Mouse (Mus musculus): ENCODE data around the gene 4931422A03Rik. TPM values are rescaled to one million over a fixed set of nuclear protein-coding genes. Genes with fewer than 3 reads are reported as not detected.
"Not testable (repeated sequence)": the region's sequence is repeated elsewhere in the genome, so short reads cannot be mapped to it uniquely, and the experiment has no call there.

4931422A03Rik gene
- polyA plus RNA-seq (2012; rRNA removed): not detected in 2 replicates

- DNase-seq: no peak
- H3K27me3 ChIP-seq (ENCODE audit: control insufficient read depth, insufficient read depth, low read length): no peaks in the 10 kb centered on the region
- H3K27ac ChIP-seq (ENCODE audit: control insufficient read depth, insufficient read depth, low read length): no peak within 1 kb of the TSS
- peak within 1 kb of the TSS; percentile 83 for H3K4me3 ChIP-seq (ENCODE audit: control insufficient read depth, insufficient read depth, low read length)
- TF ChIP-seq CTCF (IDR thresholded peaks at IDR 0.05; ENCODE audit: borderline replicate concordance, control insufficient read depth, extremely low read depth, insufficient read depth, low read length, poor library complexity) (no peak), POLR2A (IDR thresholded peaks at IDR 0.05; ENCODE audit: control insufficient read depth, extremely low read depth, insufficient read depth, low read length, poor library complexity) (no peak)
- 0% methylated on average over 32 of the region's 32 CpGs for WGBS
- H3K4me1 ChIP-seq (replicated peaks; ENCODE audit: control insufficient read depth, insufficient read depth, low read length): peaks cover 3% of the 10 kb centered on the region
- H3K36me3 ChIP-seq (ENCODE audit: control insufficient read depth, insufficient read depth, low read length): peaks cover 9% of the 10 kb centered on the region
Measured at GRCm38 (mm10) chr2:104028139-104028723, at the start of gene 4931422A03Rik. TSS of gene 4931422A03Rik (minus strand) at chr2:104028361.

DNA sequence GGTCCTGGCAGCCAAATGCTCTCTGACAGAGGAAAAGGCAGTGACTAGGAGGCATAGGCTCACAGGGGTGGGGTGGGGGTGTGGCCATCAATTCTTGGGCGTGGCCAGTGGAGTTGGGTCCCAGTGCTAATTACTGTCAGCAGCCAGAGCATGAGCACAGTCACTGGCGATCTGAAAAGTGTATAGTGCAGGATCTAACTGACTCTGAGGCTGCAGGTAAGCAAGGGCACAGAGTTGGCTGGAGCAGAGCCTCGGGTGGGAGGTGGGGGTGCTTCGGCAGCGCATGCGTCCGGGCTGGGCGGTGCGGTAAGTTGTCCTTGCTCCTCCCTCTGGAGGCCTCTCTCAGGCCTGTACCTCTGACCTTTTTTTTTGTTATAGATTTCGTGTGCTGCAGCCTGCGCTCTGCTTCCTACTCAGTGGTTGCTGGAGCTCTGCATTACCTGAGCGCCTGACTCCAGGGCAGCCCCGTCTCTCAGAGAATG lies 41.6 kb upstream of the 4931422A03Rik start, which contains the start of gene Cd59b:
Gene Cd59b, plus strand, starts transcription at position 146 of the 482 bp plus-strand sequence.
- no peaks in the 10 kb centered on the region for H3K36me3 ChIP-seq (ENCODE audit: control insufficient read depth, insufficient read depth, low read length)
- peak within 1 kb of the TSS; percentile 41 for H3K4me3 ChIP-seq (ENCODE audit: control insufficient read depth, insufficient read depth, low read length)
- H3K27me3 ChIP-seq (ENCODE audit: control insufficient read depth, insufficient read depth, low read length): no peaks in the 10 kb centered on the region
- TF ChIP-seq CTCF (IDR thresholded peaks at IDR 0.05; ENCODE audit: borderline replicate concordance, control insufficient read depth, extremely low read depth, insufficient read depth, low read length, poor library complexity) (no peak), POLR2A (IDR thresholded peaks at IDR 0.05; ENCODE audit: control insufficient read depth, extremely low read depth, insufficient read depth, low read length, poor library complexity) (no peak)
- DNase-seq: peak; percentile 41
- no peak within 1 kb of the TSS for H3K27ac ChIP-seq (ENCODE audit: control insufficient read depth, insufficient read depth, low read length)
- WGBS: 5% methylated on average over 13 of the region's 13 CpGs
- H3K4me1 ChIP-seq (replicated peaks; ENCODE audit: control insufficient read depth, insufficient read depth, low read length): peaks cover 4% of the 10 kb centered on the region; the same call in 1 of the 2 replicates

GRCm38 (mm10) chr2:104068450-104068849 lies 40.3 kb upstream of the 4931422A03Rik start, which contains the start of gene Gm10799:
TSS of gene Gm10799 (minus strand) at chr2:104068550.
- 20% methylated on average over 7 of the region's 7 CpGs for WGBS
- H3K36me3 ChIP-seq (ENCODE audit: control insufficient read depth, insufficient read depth, low read length); H3K4me1 ChIP-seq (replicated peaks; ENCODE audit: control insufficient read depth, insufficient read depth, low read length); DNase-seq; H3K27ac ChIP-seq (ENCODE audit: control insufficient read depth, insufficient read depth, low read length); H3K4me3 ChIP-seq (ENCODE audit: control insufficient read depth, insufficient read depth, low read length); H3K27me3 ChIP-seq (ENCODE audit: control insufficient read depth, insufficient read depth, low read length): not testable (repeated sequence)

GRCm38 (mm10) chr2:104065526-104065925 lies 37.4 kb upstream of the 4931422A03Rik start, which contains the start of gene Gm10912:
TSS of gene Gm10912 (plus strand) at chr2:104065826.
- not testable (repeated sequence) for H3K27ac ChIP-seq (ENCODE audit: control insufficient read depth, insufficient read depth, low read length); DNase-seq; H3K4me1 ChIP-seq (replicated peaks; ENCODE audit: control insufficient read depth, insufficient read depth, low read length); H3K4me3 ChIP-seq (ENCODE audit: control insufficient read depth, insufficient read depth, low read length); H3K27me3 ChIP-seq (ENCODE audit: control insufficient read depth, insufficient read depth, low read length); H3K36me3 ChIP-seq (ENCODE audit: control insufficient read depth, insufficient read depth, low read length)
- WGBS: 90% methylated on average over 6 of the region's 6 CpGs

DNA sequence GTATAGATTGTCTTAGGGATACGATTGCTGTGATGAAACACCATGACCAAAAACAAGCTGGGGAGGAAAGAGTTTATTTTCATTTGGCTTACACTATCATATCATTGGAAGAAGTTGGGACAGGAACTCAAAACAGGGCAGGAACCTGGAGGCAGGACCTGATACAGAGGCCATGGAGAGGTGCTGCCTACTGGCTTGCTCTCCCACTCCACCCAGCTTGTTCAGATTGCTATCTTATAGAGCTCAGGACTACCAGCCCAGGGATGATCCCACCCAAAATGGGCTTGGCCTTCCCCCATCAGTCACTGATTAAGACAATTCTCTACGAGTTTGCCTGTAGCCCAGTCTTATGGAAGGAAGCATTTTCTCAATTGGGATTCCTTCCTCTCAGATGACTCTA lies 36.0 kb upstream of the 4931422A03Rik start:
- Histone ChIP-seq H3K27me3 (ENCODE audit: control insufficient read depth, insufficient read depth, low read length) (no peaks in the 10 kb centered on the region), H3K4me3 (ENCODE audit: control insufficient read depth, insufficient read depth, low read length) (no peak overlapping the region), H3K27ac (ENCODE audit: control insufficient read depth, insufficient read depth, low read length) (no peak overlapping the region), H3K36me3 (ENCODE audit: control insufficient read depth, insufficient read depth, low read length) (peaks cover 13% of the 10 kb centered on the region), H3K4me1 (replicated peaks; ENCODE audit: control insufficient read depth, insufficient read depth, low read length) (no peaks in the 10 kb centered on the region)
- no peak for TF ChIP-seq POLR2A (IDR thresholded peaks at IDR 0.05; ENCODE audit: control insufficient read depth, extremely low read depth, insufficient read depth, low read length, poor library complexity)
- no peak for TF ChIP-seq CTCF (IDR thresholded peaks at IDR 0.05; ENCODE audit: borderline replicate concordance, control insufficient read depth, extremely low read depth, insufficient read depth, low read length, poor library complexity)
- 90% methylated on average over 2 of the region's 2 CpGs for WGBS
- DNase-seq: no peak

- TF ChIP-seq POLR2A (IDR thresholded peaks at IDR 0.05; ENCODE audit: control insufficient read depth, extremely low read depth, insufficient read depth, low read length, poor library complexity) (no peak), CTCF (IDR thresholded peaks at IDR 0.05; ENCODE audit: borderline replicate concordance, control insufficient read depth, extremely low read depth, insufficient read depth, low read length, poor library complexity) (no peak)
- peaks cover 19% of the 10 kb centered on the region for H3K36me3 ChIP-seq (ENCODE audit: control insufficient read depth, insufficient read depth, low read length)
- no peak overlapping the region for H3K27ac ChIP-seq (ENCODE audit: control insufficient read depth, insufficient read depth, low read length)
- H3K27me3 ChIP-seq (ENCODE audit: control insufficient read depth, insufficient read depth, low read length): no peaks in the 10 kb centered on the region
- H3K4me3 ChIP-seq (ENCODE audit: control insufficient read depth, insufficient read depth, low read length): no peak overlapping the region
- DNase-seq: no peak
- no peaks in the 10 kb centered on the region for H3K4me1 ChIP-seq (replicated peaks; ENCODE audit: control insufficient read depth, insufficient read depth, low read length)
Measured at GRCm38 (mm10) chr2:104062665-104063064, 34.5 kb upstream of the 4931422A03Rik start.

DNA sequence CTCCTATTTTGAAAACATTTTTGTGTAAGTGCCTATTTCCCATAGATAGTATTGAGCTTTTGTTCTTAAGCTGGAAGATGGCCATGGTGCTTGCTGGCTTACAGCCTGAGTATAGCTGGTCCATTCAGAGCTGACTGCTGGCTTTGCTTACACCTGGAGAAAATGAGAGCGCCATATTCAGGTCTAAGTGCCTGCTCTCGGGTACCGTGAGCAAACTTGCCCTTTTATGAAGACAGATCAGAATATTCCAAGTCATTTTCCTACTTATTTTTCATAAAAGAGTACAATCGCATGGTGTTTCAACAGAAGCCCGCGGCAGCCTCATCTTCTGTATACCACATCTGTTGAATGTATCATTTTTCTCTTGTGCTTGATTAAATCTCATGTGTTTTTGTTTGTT lies 32.8 kb upstream of the 4931422A03Rik start:
- DNase-seq: no peak
- TF ChIP-seq CTCF (IDR thresholded peaks at IDR 0.05; ENCODE audit: borderline replicate concordance, control insufficient read depth, extremely low read depth, insufficient read depth, low read length, poor library complexity) (no peak), POLR2A (IDR thresholded peaks at IDR 0.05; ENCODE audit: control insufficient read depth, extremely low read depth, insufficient read depth, low read length, poor library complexity) (no peak)
- H3K4me1 ChIP-seq (replicated peaks; ENCODE audit: control insufficient read depth, insufficient read depth, low read length): no peaks in the 10 kb centered on the region
- no peaks in the 10 kb centered on the region for H3K27me3 ChIP-seq (ENCODE audit: control insufficient read depth, insufficient read depth, low read length)
- no peak overlapping the region for H3K4me3 ChIP-seq (ENCODE audit: control insufficient read depth, insufficient read depth, low read length)
- 97% methylated on average over 6 of the region's 6 CpGs for WGBS
- peaks cover 19% of the 10 kb centered on the region for H3K36me3 ChIP-seq (ENCODE audit: control insufficient read depth, insufficient read depth, low read length)
- H3K27ac ChIP-seq (ENCODE audit: control insufficient read depth, insufficient read depth, low read length): no peak overlapping the region
